Mouse (Mus musculus) embryonic facial prominence, embryonic 13.5 days (tissue): Measurements from ENCODE around the gene Alk. TPM values are rescaled to one million over a fixed set of nuclear protein-coding genes. Genes with fewer than 3 reads are reported as not detected.

ENCODE experiments used
- ATAC-seq: fragments of 200-750 bp; cut with Nextera tagmentation; 2 replicates; pipeline ENCODE4 v1.8.0; 2017; ENCODE audit warnings: low read depth; ENCODE audit not compliant: insufficient number of reproducible peaks, insufficient read depth, low FRiP score, low TSS enrichment
- H3K27ac ChIP-seq: fragments of 300-500 bp; sonication (generic); 2 replicates; pipeline ENCODE4 v1.5.1; 2015; ENCODE audit warnings: moderate library complexity, mild to moderate bottlenecking, inconsistent platforms
- H3K27me3 ChIP-seq: fragments of 300-500 bp; sonication (generic); 2 replicates; pipeline ENCODE4 v1.6.1; 2015; ENCODE audit warnings: mild to moderate bottlenecking, inconsistent platforms
- H3K36me3 ChIP-seq: fragments of 300-500 bp; sonication (generic); 2 replicates; pipeline ENCODE4 v1.6.1; 2015; ENCODE audit warnings: mild to moderate bottlenecking, inconsistent platforms
- H3K4me1 ChIP-seq: fragments of 300-500 bp; sonication (generic); 2 replicates; pipeline ENCODE4 v1.6.1; 2015; ENCODE audit warnings: inconsistent platforms
- H3K4me2 ChIP-seq: fragments of 300-500 bp; sonication (generic); 2 replicates; pipeline ENCODE4 v1.6.1; 2015; ENCODE audit warnings: moderate library complexity, mild to moderate bottlenecking, inconsistent platforms
- H3K4me3 ChIP-seq: fragments of 300-500 bp; sonication (generic); 2 replicates; pipeline ENCODE4 v1.5.1; 2015; ENCODE audit warnings: mild to moderate bottlenecking, inconsistent platforms
- H3K9ac ChIP-seq: fragments of 300-500 bp; sonication (generic); 2 replicates; pipeline ENCODE4 v1.6.1; 2015; ENCODE audit warnings: mild to moderate bottlenecking, inconsistent platforms
- H3K9me3 ChIP-seq: fragments of 300-500 bp; sonication (generic); 2 replicates; pipeline ENCODE4 v1.6.1; 2016; ENCODE audit warnings: inconsistent platforms
- WGBS: fragments of 180-500 bp; shearing (Covaris S2); methylation state at CpG from one replicate; pipeline ENCODE4 v1.1.7; 2015; ENCODE audit warnings: mixed read lengths; 5-methylcytosine and 5-hydroxymethylcytosine counted together
- polyA plus RNA-seq: library from polyadenylated mRNA; unstranded; fragments of >200 nt; fragmentation: Nextera tagmentation; extraction: Ambion mirVana; gene quantifications from 2 replicates; pipeline ENCODE4 v1.2.1, GENCODE M21; 2015

The Alk gene
- polyA plus RNA-seq, 1 experiment from 2014 or later, result 0.51 TPM

- Histone ChIP-seq H3K4me3 (no peak overlapping the region), H3K9me3 (no peaks in the 10 kb centered on the region), H3K4me1 (no peaks in the 10 kb centered on the region), H3K9ac (no peak overlapping the region), H3K36me3 (no peaks in the 10 kb centered on the region), H3K27ac (no peak overlapping the region), H3K27me3 (no peaks in the 10 kb centered on the region), H3K4me2 (no peak overlapping the region)
- ATAC-seq, result no peak
- 82% methylated on average over 2 of the region's 2 CpGs for WGBS
Measured at GRCm38 (mm10) chr17:72009836-72010235, 594.6 kb downstream of the Alk start.

GRCm38 (mm10) chr17:72008389-72008788 lies 596.0 kb downstream of the Alk start:
- H3K27me3 ChIP-seq, result no peaks in the 10 kb centered on the region
- no peak for ATAC-seq
- no peaks in the 10 kb centered on the region for H3K9me3 ChIP-seq
- no peak overlapping the region for H3K4me2 ChIP-seq
- no peak overlapping the region for H3K4me3 ChIP-seq
- H3K27ac ChIP-seq, result no peak overlapping the region
- H3K36me3 ChIP-seq, result no peaks in the 10 kb centered on the region
- H3K4me1 ChIP-seq, result no peaks in the 10 kb centered on the region
- 71% methylated on average over 5 of the region's 5 CpGs for WGBS
- no peak overlapping the region for H3K9ac ChIP-seq

GRCm38 (mm10) chr17:72005365-72005764 lies 599.1 kb downstream of the Alk start:
- Histone ChIP-seq H3K27ac (no peak overlapping the region), H3K4me3 (no peak overlapping the region), H3K9ac (no peak overlapping the region), H3K36me3 (no peaks in the 10 kb centered on the region), H3K27me3 (no peaks in the 10 kb centered on the region), H3K9me3 (no peaks in the 10 kb centered on the region), H3K4me2 (no peak overlapping the region), H3K4me1 (no peaks in the 10 kb centered on the region)
- no peak for ATAC-seq
- WGBS, result 85% methylated on average over 6 of the region's 6 CpGs

GRCm38 (mm10) chr17:71999527-72000482 lies 604.6 kb downstream of the Alk start:
- ATAC-seq, result no peak
- WGBS, result 48% methylated on average over 5 of the region's 5 CpGs

GRCm38 (mm10) chr17:71997680-71998079 lies 606.7 kb downstream of the Alk start:
- Histone ChIP-seq H3K9ac (no peak overlapping the region), H3K4me1 (no peaks in the 10 kb centered on the region), H3K4me3 (no peak overlapping the region), H3K27me3 (no peaks in the 10 kb centered on the region), H3K36me3 (no peaks in the 10 kb centered on the region), H3K27ac (no peak overlapping the region), H3K4me2 (no peak overlapping the region), H3K9me3 (no peaks in the 10 kb centered on the region)
- WGBS, result 75% methylated on average over 3 of the region's 3 CpGs
- ATAC-seq, result no peak

More at GRCm38 (mm10) chr17:71999527-72000482, 604.6 kb downstream of the Alk start:
- Histone ChIP-seq H3K9ac (no peak overlapping the region), H3K36me3 (no peaks in the 10 kb centered on the region), H3K9me3 (no peaks in the 10 kb centered on the region), H3K4me1 (no peaks in the 10 kb centered on the region), H3K27me3 (no peaks in the 10 kb centered on the region), H3K4me3 (no peak overlapping the region), H3K4me2 (no peak overlapping the region), H3K27ac (no peak overlapping the region)

- no peak overlapping the region for H3K27ac ChIP-seq
- no peak overlapping the region for H3K9ac ChIP-seq
- no peak for ATAC-seq
- H3K9me3 ChIP-seq, result no peaks in the 10 kb centered on the region
- no peak overlapping the region for H3K4me2 ChIP-seq
- H3K4me1 ChIP-seq, result no peaks in the 10 kb centered on the region
- WGBS, result 86% methylated on average over 3 of the region's 3 CpGs
- no peaks in the 10 kb centered on the region for H3K27me3 ChIP-seq
- H3K36me3 ChIP-seq, result no peaks in the 10 kb centered on the region
- H3K4me3 ChIP-seq, result no peak overlapping the region
Measured at GRCm38 (mm10) chr17:71995539-71995938, 608.9 kb downstream of the Alk start.

GRCm38 (mm10) chr17:71994144-71994543 lies 610.3 kb downstream of the Alk start:
- ATAC-seq, result no peak
- H3K9ac ChIP-seq, result no peak overlapping the region
- no peaks in the 10 kb centered on the region for H3K27me3 ChIP-seq
- 55% methylated on average over 1 of the region's 1 CpGs for WGBS
- H3K9me3 ChIP-seq, result no peaks in the 10 kb centered on the region
- no peaks in the 10 kb centered on the region for H3K36me3 ChIP-seq
- H3K4me3 ChIP-seq, result no peak overlapping the region
- H3K27ac ChIP-seq, result no peak overlapping the region
- no peak overlapping the region for H3K4me2 ChIP-seq
- H3K4me1 ChIP-seq, result 0 out of 2 replicates have a peak, but pooled peaks cover under 1% of the 10 kb centered on the region

GRCm38 (mm10) chr17:71993011-71993410 lies 611.4 kb downstream of the Alk start:
- Histone ChIP-seq H3K36me3 (no peaks in the 10 kb centered on the region), H3K27ac (no peak overlapping the region), H3K9ac (no peak overlapping the region), H3K9me3 (no peaks in the 10 kb centered on the region), H3K4me3 (no peak overlapping the region), H3K4me1 (0 out of 2 replicates have a peak, but pooled peaks cover 3% of the 10 kb centered on the region), H3K27me3 (no peaks in the 10 kb centered on the region), H3K4me2 (no peak overlapping the region)
- no peak for ATAC-seq
- WGBS, result 96% methylated on average over 2 of the region's 2 CpGs

GRCm38 (mm10) chr17:71991260-71991659 lies 613.2 kb downstream of the Alk start:
- peaks cover 15% of the 10 kb centered on the region for H3K4me1 ChIP-seq
- H3K9ac ChIP-seq, result no peak overlapping the region
- 58% methylated on average over 3 of the region's 3 CpGs for WGBS
- no peaks in the 10 kb centered on the region for H3K36me3 ChIP-seq
- H3K9me3 ChIP-seq, result no peaks in the 10 kb centered on the region
- no peak overlapping the region for H3K27ac ChIP-seq
- H3K4me2 ChIP-seq, result no peak overlapping the region
- no peak for ATAC-seq
- H3K27me3 ChIP-seq, result no peaks in the 10 kb centered on the region
- no peak overlapping the region for H3K4me3 ChIP-seq

GRCm38 (mm10) chr17:71990176-71990720 lies 614.2 kb downstream of the Alk start:
- Histone ChIP-seq H3K4me1 (peaks cover 19% of the 10 kb centered on the region), H3K9me3 (no peaks in the 10 kb centered on the region), H3K36me3 (no peaks in the 10 kb centered on the region), H3K4me3 (no peak overlapping the region), H3K4me2 (no peak overlapping the region), H3K27me3 (no peaks in the 10 kb centered on the region), H3K9ac (no peak overlapping the region), H3K27ac (no peak overlapping the region)
- ATAC-seq, result no peak
- WGBS, result 82% methylated on average over 4 of the region's 4 CpGs

- Histone ChIP-seq H3K4me1 (peaks cover 19% of the 10 kb centered on the region), H3K9me3 (no peaks in the 10 kb centered on the region), H3K36me3 (no peaks in the 10 kb centered on the region), H3K4me2 (no peak overlapping the region), H3K4me3 (no peak overlapping the region), H3K27ac (no peak overlapping the region), H3K9ac (no peak overlapping the region), H3K27me3 (no peaks in the 10 kb centered on the region)
- ATAC-seq, result no peak
- WGBS, result 59% methylated on average over 9 of the region's 9 CpGs
Measured at GRCm38 (mm10) chr17:71988736-71989569, 615.5 kb downstream of the Alk start.
